Mouse (Mus musculus) E14TG2a.4 (cell line): Measurements from ENCODE around the gene Fyn.

Source experiments
- H3K27me3 ChIP-seq: 2 replicates; pipeline ENCODE4 v1.6.1; 2014; ENCODE audit warnings: low read length, control low read depth; ENCODE audit not compliant: insufficient read depth
- H3K36me3 ChIP-seq: 2 replicates; pipeline ENCODE4 v1.6.1; 2014; ENCODE audit warnings: low read length, control low read depth; ENCODE audit not compliant: insufficient read depth
- H3K4me1 ChIP-seq: replicated peaks from 2 replicates; pipeline ENCODE4 v1.6.1; 2014; ENCODE audit warnings: low read depth, low read length, control low read depth
- H3K4me3 ChIP-seq: replicated peaks from 2 replicates; pipeline ENCODE4 v1.5.1; 2014; ENCODE audit warnings: mild to moderate bottlenecking, low read length
- H3K9me3 ChIP-seq: 2 replicates; pipeline ENCODE4 v1.6.1; 2014; ENCODE audit warnings: low read length, control low read depth
- CTCF ChIP-seq: conservative IDR thresholded peaks from 2 replicates; pipeline ENCODE4 v1.5.1; 2014; ENCODE audit warnings: low read length
- NANOG ChIP-seq: IDR thresholded peaks from 2 replicates; pipeline ENCODE4 v1.6.1; 2014; ENCODE audit warnings: borderline replicate concordance, low read length, mixed read lengths
- POU5F1 ChIP-seq: IDR thresholded peaks from 2 replicates; pipeline ENCODE4 v1.6.1; 2014; ENCODE audit warnings: low read length, borderline replicate concordance

Fyn gene

GRCm38 (mm10) chr10:39434758-39435448, 66.2 kb downstream of the Fyn start:
- no peaks in the 10 kb centered on the region for H3K36me3 ChIP-seq

GRCm38 (mm10) chr10:39438905-39439304, 70.2 kb downstream of the Fyn start:
- TF ChIP-seq NANOG, result no peak
- TF ChIP-seq CTCF, result no peak
- TF ChIP-seq POU5F1, result no peak
- H3K4me3 ChIP-seq, result no peak overlapping the region
- H3K36me3 ChIP-seq, result no peaks in the 10 kb centered on the region
- no peaks in the 10 kb centered on the region for H3K27me3 ChIP-seq
- H3K4me1 ChIP-seq, result 0 out of 2 replicates have a peak, but pooled peaks cover 12% of the 10 kb centered on the region
- no peaks in the 10 kb centered on the region for H3K9me3 ChIP-seq

More at GRCm38 (mm10) chr10:39434758-39435448, 66.2 kb downstream of the Fyn start:
- H3K4me1 ChIP-seq, result 0 out of 2 replicates have a peak, but pooled peaks cover 12% of the 10 kb centered on the region
- no peaks in the 10 kb centered on the region for H3K9me3 ChIP-seq
- H3K4me3 ChIP-seq, result no peak overlapping the region
- H3K27me3 ChIP-seq, result no peaks in the 10 kb centered on the region
- TF ChIP-seq NANOG, result no peak
- no peak for TF ChIP-seq CTCF
- TF ChIP-seq POU5F1, result no peak

GRCm38 (mm10) chr10:39440506-39440905, 71.9 kb downstream of the Fyn start:
- Histone ChIP-seq H3K36me3 (no peaks in the 10 kb centered on the region), H3K27me3 (no peaks in the 10 kb centered on the region), H3K9me3 (no peaks in the 10 kb centered on the region), H3K4me1 (0 out of 2 replicates have a peak, but pooled peaks cover 14% of the 10 kb centered on the region), H3K4me3 (no peak overlapping the region)
- TF ChIP-seq POU5F1, result no peak
- TF ChIP-seq NANOG, result no peak
- no peak for TF ChIP-seq CTCF

- Histone ChIP-seq H3K36me3 (no peaks in the 10 kb centered on the region), H3K4me1 (peaks cover 18% of the 10 kb centered on the region; the same call in 1 of the 2 replicates), H3K4me3 (no peak overlapping the region), H3K9me3 (no peaks in the 10 kb centered on the region), H3K27me3 (no peaks in the 10 kb centered on the region)
- TF ChIP-seq CTCF (peak; percentile 29), POU5F1 (no peak)
Measured at GRCm38 (mm10) chr10:39441636-39442035, 73.0 kb downstream of the Fyn start.

GRCm38 (mm10) chr10:39443122-39443521, 74.5 kb downstream of the Fyn start:
- TF ChIP-seq CTCF (no peak), NANOG (no peak), POU5F1 (no peak)
- Histone ChIP-seq H3K4me3 (no peak overlapping the region), H3K4me1 (peaks cover 18% of the 10 kb centered on the region; the same call in 1 of the 2 replicates), H3K27me3 (no peaks in the 10 kb centered on the region), H3K36me3 (no peaks in the 10 kb centered on the region), H3K9me3 (no peaks in the 10 kb centered on the region)

GRCm38 (mm10) chr10:39443947-39444346, 75.3 kb downstream of the Fyn start:
- TF ChIP-seq NANOG (no peak), CTCF (no peak), POU5F1 (no peak)
- H3K36me3 ChIP-seq, result no peaks in the 10 kb centered on the region
- no peak overlapping the region for H3K4me3 ChIP-seq
- H3K9me3 ChIP-seq, result no peaks in the 10 kb centered on the region
- peaks cover 10% of the 10 kb centered on the region; the same call in 1 of the 2 replicates for H3K4me1 ChIP-seq
- no peaks in the 10 kb centered on the region for H3K27me3 ChIP-seq

- Histone ChIP-seq H3K36me3 (no peaks in the 10 kb centered on the region), H3K4me3 (no peak overlapping the region), H3K9me3 (no peaks in the 10 kb centered on the region), H3K4me1 (peaks cover 17% of the 10 kb centered on the region), H3K27me3 (no peaks in the 10 kb centered on the region)
- no peak for TF ChIP-seq NANOG
- TF ChIP-seq POU5F1, result no peak
- TF ChIP-seq CTCF, result no peak
Measured at GRCm38 (mm10) chr10:39445870-39446269, 77.2 kb downstream of the Fyn start.

GRCm38 (mm10) chr10:39446706-39447105, 78.1 kb downstream of the Fyn start:
- no peaks in the 10 kb centered on the region for H3K36me3 ChIP-seq
- TF ChIP-seq NANOG (no peak), CTCF (no peak), POU5F1 (no peak)
- no peaks in the 10 kb centered on the region for H3K9me3 ChIP-seq
- H3K27me3 ChIP-seq, result no peaks in the 10 kb centered on the region
- H3K4me1 ChIP-seq, result peaks cover 23% of the 10 kb centered on the region
- no peak overlapping the region for H3K4me3 ChIP-seq
